Mouse (Mus musculus) left cerebral cortex, adult 2 months (tissue): Measurements from ENCODE around the gene Stx7. TPM values are rescaled to one million over a fixed set of nuclear protein-coding genes. Genes with fewer than 3 reads are reported as not detected.

Experiments used
- DNase-seq, 2 experiments: peaks; one replicate each; pipeline ENCODE4 v3.0.0; 2021 to 2022; ENCODE audit warnings: low spot score in 2 of 2, mixed read lengths in 1 of 2; ENCODE audit errors: extremely low spot score in 1 of 2
- H3K27ac ChIP-seq: fragments of 200-600 bp; 2 replicates; pipeline ENCODE4 v1.8.1; 2022
- H3K4me3 ChIP-seq: fragments of 200-600 bp; 2 replicates; pipeline ENCODE4 v1.8.1; 2022
- CTCF ChIP-seq: fragments of 200-600 bp; IDR thresholded peaks from 2 replicates; pipeline ENCODE4 v1.8.1; 2022; ENCODE audit warnings: antibody characterized with exemption, mild to moderate bottlenecking, moderate library complexity
- intact Hi-C: fragments of 180-260 bp; cut with DNase I; formaldehyde crosslinking; loops from one replicate; pipeline ENCODE4 v1.15.1; 2025
- total RNA-seq, 2 experiments: library from RNA; stranded (reverse); gene quantifications; 2 replicates each; pipeline ENCODE4 v1.2.3; 2021

Gene Stx7
- total RNA-seq, 2 experiments from 2014 or later: 136 to 144 TPM

GRCm38 (mm10) chr10:24138623-24139261, 10.4 kb upstream of the Stx7 start:
- Histone ChIP-seq H3K27ac (no peak overlapping the region), H3K4me3 (no peak overlapping the region)
- intact Hi-C loops: no loop called here
- no peak for DNase-seq
- TF ChIP-seq CTCF: no peak

DNA sequence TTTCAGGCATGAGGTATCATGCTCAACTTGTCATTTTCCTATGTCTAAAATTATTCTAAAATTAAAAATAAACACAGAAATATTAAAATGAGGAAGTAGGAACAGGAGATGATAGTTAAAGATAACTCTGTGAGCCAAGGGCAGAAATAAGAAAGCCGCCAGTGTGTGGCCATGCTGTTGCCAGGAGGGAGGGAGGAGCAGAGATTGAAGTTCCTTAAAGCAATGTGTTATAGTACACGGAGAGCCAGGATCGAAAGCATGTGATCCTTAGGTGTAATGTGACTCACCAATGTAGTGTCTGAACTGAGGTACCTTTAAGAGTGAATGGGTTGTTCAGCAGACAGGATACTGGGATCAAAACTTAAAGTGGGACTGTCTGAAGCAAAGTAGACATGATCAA, 6.4 kb upstream of the Stx7 start:
- TF ChIP-seq CTCF: no peak
- intact Hi-C loops: no loop called here
- no peak for DNase-seq
- H3K27ac ChIP-seq: no peak overlapping the region
- no peak overlapping the region for H3K4me3 ChIP-seq

DNA sequence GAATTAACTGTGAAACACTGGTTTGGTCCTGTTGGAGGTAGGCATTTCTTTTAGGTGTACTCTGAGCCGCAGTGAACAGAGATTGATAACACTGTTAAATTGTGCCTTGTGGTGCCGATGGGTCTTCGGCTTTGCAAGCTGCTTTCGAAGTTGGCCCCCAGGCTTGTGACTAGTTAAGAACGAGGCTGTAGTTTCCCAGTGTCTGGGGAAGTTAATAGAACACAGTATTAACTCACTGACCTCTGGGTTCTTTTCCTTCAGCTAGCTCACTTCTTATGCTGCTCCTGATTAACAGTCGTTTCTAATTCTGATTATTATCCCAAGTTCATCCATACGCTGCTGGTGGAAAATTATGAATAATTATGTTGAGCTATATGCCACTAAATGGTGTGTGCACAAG, 984 bp downstream of the Stx7 start:
- Histone ChIP-seq H3K4me3 (peak overlapping the region; percentile 85), H3K27ac (no peak overlapping the region; the same call in 1 of the 2 replicates)
- DNase-seq: no peak
- intact Hi-C loops: no loop called here
- no peak for TF ChIP-seq CTCF

DNA sequence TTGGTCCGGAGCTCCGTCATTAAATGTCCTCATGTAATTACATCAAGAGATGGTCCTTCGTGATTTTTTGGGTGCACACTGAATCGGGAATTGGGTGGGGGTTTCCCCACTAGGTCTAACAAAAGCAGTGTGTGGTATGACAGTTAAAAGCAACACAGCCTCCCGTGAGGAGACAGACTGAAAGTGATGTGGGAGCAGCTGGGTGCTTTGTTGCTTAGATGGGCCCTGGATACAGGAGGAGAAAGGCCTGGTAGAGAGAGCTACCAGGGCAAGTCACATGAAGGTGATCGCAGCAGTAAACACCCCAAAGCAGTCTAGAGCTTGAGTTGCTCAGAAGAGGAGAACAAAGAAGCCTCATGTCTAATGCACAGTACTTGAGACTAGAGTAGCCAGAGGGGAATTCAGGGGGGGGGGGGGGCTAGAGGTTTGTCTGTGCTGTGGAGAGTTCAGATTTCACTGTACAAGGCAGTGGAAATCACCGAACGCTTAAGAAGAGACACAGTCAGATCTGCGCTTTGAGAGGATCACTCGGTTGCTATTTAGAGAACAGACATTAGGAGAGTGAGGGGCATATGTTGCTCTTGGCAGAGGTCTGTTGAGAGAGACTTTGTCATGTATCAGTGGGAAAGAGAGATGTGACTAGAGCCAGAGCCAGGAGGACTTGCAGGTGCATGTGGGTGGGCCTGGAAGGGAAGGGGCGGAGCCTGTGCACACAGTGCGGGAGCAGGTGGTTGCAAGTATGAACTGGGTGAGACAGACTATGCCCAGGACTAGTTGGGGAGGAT, 9.6 kb downstream of the Stx7 start:
- DNase-seq: no peak
- TF ChIP-seq CTCF: no peak
- intact Hi-C loops: no loop called here
- H3K27ac ChIP-seq: no peak overlapping the region
- no peak overlapping the region for H3K4me3 ChIP-seq

DNA sequence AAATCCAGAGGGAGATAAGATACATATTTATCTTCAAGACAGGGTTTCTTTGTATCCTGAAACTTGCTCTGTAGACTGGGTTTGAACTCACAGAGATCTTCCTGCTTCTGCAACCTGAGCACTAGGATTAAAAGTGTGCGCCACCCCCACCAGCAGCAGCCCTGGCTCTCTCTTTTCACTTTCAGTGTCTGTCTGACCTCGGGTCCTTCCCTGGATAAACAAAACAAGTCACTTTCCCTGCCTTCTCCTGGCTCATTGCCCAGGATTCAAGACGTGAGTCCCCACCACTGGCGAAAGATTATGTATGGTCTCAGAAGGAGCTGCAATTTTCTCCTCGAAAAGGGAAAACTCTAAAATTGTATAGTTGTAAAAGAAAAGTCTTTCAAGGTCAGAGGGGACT, 10.5 kb downstream of the Stx7 start:
- Histone ChIP-seq H3K27ac (no peak overlapping the region), H3K4me3 (no peak overlapping the region)
- intact Hi-C loops: no loop called here
- DNase-seq: no peak
- TF ChIP-seq CTCF: no peak

DNA sequence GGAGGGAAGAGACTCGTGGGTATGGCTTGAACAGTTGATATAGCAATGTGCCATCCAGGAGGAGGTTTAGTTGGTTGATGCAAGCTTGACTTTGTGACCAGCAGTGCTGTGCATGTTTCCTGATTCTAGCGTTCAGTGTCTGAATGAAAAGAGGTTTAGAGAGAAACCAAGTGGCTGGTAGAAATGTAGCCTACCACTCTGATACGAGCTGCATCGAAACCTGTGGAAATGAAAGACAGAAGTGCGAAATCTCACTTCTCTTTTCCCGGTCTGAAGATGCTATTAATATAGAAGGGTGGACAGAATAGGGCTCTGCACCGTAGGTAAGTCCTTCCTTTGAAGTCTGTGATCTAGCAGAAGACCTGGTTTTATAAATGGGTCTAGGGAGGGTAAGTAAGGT, 11.2 kb downstream of the Stx7 start:
- no peak for DNase-seq
- intact Hi-C loops: no loop called here

DNA sequence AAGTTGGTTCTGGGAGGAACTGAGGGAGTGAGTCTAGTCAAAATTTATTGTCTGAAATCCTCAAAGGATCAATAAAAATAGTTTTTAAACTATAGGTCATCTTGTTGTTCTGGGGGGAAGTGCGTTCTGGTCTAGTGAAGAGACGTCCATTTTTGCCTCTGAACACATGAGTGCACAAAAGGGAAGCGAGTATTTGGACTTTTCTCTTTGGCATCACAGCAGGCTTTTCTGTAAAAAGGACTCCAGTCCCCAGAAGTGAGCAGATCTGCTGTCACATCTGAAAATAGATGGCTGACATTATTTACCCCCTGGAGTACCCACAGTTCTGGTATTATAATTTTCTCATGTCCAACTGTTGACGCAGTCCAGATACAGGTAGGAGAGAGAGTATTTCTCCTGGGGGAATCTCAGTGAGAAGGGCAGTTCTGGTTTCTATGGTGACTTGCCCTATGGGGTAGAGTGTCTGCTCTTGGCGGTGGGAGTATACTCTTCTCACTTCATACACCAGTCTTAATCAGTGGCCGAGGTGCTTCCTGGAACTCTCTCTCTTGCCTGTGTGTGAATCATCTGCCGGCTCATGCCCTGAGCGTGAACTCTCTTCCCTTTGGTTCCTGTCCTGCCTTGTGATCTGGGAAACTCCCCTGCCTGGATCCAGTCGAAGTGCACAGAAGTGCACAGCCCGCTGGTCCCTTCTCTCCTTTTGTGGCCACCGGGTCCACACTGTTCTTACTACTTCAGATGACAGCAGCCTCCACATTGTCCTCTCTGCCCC, 15.2 kb downstream of the Stx7 start:
- no peak for TF ChIP-seq CTCF

More for the DNA sequence above, 11.2 kb downstream of the Stx7 start:
- H3K4me3 ChIP-seq: no peak overlapping the region
- H3K27ac ChIP-seq: no peak overlapping the region
- no peak for TF ChIP-seq CTCF

DNA sequence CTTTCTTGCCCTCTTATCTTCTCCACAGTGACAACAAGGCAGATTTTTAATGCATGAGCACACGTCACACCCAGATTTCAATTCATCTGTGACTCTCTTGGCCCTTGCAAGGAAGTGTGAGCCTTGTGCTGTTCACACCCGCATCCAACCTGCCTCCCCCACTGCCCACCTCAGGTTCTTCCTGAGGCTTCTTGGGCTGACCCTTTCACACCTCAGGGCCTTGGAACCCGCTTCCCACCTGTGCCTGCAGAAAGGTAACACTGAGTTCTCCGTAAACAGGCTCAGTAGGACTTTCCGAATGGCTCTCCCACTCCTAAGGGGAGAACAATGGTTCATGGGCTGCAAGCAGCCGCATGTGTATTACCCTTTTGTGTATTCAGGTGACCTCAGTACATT, 15.8 kb downstream of the Stx7 start:
- H3K4me3 ChIP-seq: no peak overlapping the region
- no peak overlapping the region for H3K27ac ChIP-seq
- TF ChIP-seq CTCF: no peak
- intact Hi-C loops: no loop called here
- DNase-seq: no peak

More for the DNA sequence above, 15.2 kb downstream of the Stx7 start:
- Histone ChIP-seq H3K27ac (no peak overlapping the region), H3K4me3 (no peak overlapping the region)
- DNase-seq: no peak
- intact Hi-C loops: no loop called here

- no peak for DNase-seq
- no peak for TF ChIP-seq CTCF
- Histone ChIP-seq H3K4me3 (no peak overlapping the region), H3K27ac (no peak overlapping the region)
- intact Hi-C loops: no loop called here
These were observed 16.5 kb downstream of the Stx7 start for GRCm38 (mm10) chr10:24165526-24166055.

GRCm38 (mm10) chr10:24167978-24168583, 19.0 kb downstream of the Stx7 start:
- no peak for TF ChIP-seq CTCF
- H3K4me3 ChIP-seq: no peak overlapping the region
- DNase-seq: no peak
- H3K27ac ChIP-seq: no peak overlapping the region
- intact Hi-C loops: no loop called here

- Histone ChIP-seq H3K4me3 (no peak overlapping the region), H3K27ac (no peak overlapping the region)
- TF ChIP-seq CTCF: no peak
- no peak for DNase-seq
- intact Hi-C loops: no loop called here
These were observed 19.8 kb downstream of the Stx7 start for GRCm38 (mm10) chr10:24168854-24169253.
